Mouse (Mus musculus): ENCODE results near the gene Vill. TPM values are rescaled to one million over a fixed set of nuclear protein-coding genes. Genes with fewer than 3 reads are reported as not detected.

Gene Vill
- total RNA-seq, 2 experiments from 2014 or later: 0.42 to 1.3 TPM

DNA sequence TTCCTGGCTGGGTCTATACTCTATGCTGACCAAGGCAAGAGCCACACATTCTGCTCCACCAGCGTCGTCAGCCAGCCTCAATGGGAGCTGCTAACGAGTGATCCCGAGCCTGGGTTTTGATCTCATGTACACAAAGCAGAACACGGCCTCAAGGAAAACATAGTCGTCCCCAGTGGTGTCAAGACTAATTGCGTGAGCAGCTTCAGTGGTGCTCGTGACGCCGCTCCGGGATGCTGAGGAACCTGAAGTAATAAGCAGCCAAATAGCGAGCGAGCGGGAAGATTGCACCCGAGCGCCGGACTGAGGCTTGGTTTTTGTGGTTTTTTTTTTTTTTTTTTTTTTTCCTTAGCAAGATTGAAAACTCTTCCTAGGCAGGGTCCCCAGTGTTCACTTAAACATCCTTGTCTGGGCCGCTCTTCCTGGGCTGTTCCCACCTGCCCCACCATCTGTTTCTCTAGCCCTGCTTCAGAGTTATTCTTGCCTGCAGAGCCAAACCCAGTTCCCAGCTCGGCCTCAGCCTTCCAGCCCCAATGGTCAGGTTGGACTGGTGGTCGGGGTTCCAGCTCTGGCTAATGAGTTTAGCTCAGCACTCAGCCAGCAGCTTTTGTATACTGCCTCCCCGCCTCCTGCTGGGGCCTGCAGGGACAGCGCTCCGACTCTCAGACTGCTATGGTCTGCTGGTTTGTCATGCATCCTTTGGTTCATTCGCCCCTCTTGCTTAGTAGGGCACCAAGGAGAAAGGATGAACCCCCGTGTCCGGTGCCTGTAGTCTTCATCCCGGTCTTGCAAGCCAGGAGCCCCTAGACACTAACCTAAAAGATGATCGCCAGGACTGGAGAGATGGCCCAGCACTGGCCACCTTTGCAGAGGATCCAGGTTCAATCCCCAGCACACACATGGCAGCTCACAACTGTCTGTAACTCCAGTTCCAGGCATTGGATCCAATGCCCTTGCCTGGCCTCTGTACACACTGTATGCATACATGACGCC lies 17.6 kb upstream of the Vill start:
- no peak for DNase-seq

DNA sequence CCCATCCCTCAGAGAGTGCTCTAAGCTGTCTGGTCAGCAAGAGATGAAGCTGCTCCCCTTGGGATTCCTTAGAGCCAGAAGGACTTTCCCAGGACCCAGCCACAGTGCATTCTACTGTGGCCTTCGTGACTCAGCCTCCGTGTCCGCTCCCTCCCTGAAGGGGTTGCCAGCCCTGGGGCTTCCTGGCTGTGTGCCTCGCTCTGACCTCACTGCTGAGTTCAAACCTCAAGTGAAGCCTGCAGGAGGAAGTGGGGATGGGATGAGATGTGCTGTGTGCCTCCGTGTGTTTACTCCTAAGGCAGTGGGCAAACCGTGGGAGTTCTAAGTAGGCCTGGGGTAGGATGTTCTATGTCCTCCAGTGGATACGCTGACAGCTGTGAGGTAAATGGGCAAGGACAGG lies 16.7 kb upstream of the Vill start:
- DNase-seq: peak; percentile 88 to 93

DNA sequence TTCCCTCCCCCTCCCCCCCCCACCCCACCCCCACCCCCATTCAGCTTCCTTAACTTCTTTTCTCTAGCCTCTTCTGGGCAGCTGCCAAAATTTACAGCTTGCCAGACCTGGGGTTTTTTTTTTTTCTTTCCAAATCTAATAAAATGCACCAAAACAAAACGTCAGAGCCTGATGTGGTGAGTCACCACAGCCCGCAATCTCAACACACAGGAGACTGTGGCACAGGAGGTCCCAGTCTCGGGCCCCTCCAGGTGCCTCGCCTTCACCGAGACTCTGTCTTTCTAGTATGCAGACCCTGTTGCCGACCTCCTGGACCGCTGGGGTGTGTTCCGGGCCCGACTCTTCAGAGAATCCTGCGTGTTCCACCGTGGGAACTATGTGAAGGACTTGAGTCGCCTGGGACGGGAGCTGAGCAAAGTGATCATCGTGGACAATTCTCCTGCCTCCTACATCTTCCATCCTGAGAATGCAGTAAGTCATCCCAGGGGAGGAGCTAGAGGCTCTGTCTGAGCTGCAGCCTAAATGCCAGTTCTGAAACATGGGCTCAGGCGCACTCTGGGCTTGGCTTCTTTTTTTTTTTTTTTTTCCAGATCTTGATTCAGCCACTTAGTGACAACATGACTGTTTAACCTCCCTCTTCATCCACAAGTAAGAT lies 15.4 kb upstream of the Vill start:
- peak; percentile 44 to 52 for DNase-seq

DNA sequence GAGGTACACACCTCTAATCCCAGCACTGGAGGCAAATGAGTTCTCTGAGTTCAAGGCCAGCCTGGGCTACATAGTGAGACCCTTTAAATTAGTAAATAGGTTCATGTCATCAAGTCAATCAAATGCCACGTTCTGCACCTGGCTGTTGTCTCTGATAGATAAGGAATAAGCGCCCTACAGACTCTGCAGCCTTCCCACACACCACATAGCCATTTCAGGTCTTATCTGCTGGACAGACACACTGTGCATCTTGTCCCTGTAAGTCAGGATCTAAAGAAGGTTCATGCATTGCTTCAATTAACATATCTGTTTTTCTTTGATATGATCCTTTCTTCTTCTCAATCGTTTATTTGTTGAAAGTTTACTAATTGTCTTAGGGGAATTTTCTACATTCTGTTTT lies 14.0 kb upstream of the Vill start:
- DNase-seq: no peak

DNA sequence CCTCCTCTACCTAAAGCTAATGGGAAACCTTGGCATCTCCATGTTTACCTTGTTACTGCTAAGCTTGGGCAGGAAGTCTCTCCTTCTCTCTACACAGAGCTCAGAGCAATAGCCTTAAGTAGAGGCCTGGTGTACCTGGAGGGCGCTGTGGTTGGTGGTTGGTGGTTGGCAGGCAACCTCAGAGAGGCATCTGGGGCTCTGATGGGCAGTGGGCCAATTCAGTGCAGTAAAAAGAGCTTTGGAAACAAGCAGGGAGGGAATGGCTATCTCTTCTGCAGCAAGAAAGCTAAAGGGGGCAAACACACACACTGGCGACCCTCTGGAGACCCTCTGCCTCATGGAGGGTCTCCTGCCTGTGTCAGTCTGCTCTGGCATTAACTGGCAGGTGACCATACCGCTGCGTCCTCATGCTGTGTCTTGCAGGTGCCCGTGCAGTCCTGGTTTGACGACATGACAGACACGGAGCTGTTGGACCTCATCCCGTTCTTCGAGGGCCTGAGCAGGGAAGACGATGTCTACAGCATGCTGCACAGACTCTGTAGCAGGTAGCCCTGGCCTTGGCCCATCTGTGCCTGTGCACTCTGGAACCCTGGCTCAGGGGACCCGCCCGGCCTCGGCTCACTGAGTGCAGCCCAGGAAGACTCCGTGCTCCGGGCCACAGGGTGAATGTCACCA lies 12.3 kb upstream of the Vill start:
- DNase-seq: no peak

DNA sequence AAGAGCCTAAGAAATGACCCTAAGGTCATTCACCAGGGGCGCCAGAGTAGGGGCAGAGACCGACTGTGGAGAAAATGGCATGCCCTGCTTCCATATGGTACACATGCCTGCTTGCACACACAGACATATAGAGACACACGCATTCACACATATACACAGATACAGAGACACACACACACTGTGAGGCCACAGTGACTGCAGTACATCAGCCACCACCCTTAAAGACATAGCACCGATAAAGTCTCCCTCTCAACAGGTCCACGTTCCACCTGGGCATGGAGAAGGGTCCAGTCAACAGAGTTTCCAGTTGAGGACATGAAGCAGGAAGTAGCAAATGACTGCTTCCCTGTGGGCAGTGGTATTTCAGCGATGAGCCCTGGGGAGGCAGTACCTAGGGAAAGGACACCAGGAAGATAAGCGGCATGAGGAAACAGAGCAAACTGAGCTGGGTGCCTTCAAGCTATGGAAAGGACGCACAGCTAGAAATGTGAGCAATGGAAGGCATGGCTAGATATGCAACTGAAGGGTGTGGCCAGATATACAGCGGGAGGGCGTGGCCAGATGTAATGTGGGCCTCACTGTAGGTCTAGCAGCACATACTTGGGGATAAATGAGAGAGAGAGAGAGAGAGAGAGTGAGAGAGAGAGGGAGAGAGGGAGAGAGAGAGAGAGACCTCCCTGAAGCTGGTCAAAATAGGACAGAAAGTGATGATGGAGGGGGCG lies 4.2 kb upstream of the Vill start:
- DNase-seq: no peak

DNA sequence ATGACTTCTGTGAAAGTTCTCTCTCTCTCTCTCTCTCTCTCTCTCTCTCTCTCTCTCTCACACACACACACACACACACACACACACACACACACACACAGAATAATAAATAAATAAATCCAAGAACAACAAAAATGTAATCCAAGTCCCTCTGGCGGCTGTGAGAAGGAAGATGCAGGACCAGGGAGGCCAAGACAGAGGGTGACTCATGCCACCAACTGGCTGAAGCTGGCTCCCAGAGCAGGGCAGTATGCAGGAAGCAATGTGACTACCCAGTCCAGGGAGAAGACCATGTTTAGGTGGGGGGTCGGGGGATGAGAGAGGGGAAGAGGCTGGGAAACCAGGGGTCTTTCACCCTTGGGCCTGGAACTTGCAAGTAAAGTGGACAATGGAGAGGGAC lies 1.4 kb upstream of the Vill start:
- DNase-seq: no peak

DNA sequence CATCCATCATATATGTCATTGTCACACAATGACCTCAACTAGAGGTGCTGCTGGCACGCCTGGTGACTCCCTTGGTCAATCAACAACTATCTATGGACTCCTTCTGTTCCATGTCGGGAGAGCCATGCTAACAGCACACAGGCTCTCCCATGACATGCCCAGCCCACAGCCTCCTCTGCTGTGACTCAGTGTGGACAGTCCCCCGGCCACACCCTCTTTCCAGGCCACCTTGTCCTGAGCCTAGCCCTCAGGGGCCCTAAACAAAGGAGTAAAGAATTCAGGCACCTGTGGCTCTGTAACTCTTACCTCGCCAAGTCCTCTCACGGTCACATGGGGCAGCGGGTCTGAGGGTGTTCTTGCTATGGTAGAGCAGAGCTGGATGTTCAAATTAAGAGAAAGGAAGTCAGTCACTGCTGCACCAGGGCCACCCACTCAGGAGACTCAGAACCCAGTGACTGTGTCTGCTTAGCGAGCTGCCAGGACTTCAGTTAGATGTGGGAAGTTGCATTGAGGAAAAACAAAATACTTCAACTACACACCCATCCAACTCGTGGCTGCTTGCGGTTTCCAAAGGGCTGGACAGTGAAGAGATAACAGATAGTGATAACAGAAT lies 1.5 kb downstream of the Vill start:
- no peak for DNase-seq

DNA sequence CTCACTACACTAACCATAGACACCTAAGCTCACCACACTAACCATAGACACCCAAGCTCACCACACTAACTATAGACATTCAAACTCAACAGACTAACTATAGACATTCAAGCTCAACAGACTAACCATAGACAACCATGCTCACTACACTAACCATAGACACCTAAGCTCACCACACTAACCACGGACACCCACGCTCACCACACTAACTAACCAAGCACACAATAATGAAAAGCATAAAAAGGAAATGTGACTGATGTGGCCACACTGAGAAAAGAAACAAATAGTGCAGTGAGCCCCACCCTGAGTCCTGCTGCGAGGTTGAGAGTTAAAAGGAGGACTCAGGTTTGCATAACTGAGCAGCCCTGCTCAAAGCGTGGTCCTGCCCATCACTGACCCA lies 2.8 kb downstream of the Vill start:
- DNase-seq: no peak

DNA sequence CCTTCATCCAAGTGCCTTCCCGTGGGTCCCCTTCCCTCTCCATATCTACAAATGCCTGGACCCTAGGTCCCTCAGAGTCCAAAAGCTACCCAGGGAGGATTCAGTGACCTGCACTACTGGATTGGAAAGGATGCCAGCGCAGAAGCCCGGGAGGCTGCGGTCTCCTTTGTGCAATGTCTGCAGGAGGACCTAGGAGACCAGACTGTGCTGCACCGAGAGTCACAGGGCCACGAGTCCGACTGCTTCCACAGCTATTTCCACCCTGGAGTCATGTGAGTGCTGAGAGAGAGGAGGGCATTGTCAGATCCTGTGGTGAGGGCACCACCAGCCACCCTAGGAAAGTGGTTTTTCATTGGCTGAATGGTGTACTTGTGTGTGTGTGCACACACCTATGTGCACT lies 5.7 kb downstream of the Vill start:
- DNase-seq: no peak

DNA sequence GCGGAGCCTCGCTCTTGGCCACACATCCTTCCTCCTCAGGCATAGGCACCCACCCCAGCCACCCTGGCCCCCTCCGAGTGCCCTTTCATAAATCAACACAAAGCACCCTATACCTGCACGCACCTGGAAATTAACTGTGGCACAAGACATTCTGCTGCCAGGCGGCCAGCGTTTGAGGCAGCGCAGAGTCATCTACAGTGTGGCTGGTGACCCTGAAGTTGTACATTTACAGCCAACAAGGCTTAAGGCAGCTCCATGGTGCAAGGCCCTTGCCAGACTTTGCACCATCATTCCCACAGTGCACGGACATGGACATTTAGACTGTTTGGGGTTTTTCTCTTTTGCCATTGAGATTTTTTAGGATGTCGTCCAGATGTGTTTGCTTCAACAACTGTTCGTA lies 8.1 kb downstream of the Vill start:
- no peak for DNase-seq

DNA sequence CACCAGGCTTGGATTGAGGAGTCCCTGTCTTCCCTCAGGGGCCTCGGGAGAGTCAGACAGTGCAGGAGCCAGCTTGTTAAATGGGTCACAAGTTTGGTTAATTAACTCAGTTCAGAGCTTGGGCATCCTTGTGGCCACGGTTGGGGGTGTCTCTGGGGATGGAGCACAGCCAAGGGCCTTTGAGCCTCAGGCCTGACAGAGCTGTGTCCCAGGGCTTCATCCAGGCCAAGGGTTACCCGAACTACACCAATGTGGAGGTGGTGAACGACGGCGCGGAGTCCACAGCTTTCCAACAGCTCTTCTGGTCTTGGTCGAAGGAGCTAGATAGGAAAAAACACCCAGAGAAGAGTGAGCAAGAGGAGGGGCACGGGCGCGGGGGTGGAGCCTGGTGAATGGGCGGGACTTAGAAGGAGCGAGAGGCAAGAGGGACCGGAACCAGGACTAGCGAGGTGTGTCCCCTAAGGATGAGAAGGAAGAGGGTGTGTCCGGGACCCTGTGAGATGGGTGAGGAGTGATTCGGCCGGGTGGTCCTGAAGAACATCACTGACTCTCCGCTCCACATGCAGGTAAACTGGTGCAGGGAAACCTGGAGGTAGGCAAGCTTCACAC lies 10.6 kb downstream of the Vill start:
- no peak for DNase-seq

DNA sequence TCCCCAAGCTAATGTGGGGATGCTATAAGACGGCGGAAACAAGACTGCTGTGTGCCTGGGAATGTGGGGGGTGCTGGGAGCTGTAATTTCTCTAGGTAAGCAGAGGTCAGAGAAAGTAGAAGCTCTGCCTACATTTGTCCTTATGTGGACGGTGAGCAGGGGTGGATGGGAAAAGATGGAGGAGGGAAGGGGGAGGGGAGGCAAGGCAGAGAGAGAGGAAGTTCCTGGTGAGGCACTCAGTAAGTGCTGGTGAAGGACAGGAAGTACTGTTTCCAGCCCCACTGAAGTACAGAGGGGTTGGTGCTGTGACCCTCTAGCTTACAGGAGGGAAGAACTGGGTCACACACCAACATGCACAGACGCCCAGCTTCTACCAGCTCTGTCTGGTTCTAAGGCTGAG lies 11.7 kb downstream of the Vill start:
- no peak for DNase-seq

DNA sequence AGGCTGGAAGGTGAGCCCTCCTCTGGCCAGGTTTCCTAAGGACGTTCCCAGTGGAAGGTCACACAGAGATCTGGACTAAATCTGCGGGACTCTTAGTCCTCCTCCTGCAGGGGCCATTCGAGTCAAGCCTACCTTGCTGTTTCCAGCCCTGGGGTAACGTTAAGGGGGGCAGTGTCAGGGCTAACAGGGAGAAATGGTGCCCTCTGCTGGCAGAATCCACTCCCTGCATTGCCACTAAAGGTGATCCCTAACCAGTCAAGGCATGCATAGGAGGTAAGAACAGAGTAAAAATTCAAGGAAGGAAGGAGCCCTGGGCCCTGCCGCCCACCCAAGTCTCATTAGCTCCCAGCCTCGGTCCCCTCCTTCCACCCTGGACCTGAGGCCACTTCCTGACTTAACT lies 15.0 kb downstream of the Vill start:
- DNase-seq: peak; percentile 78 to 89

DNA sequence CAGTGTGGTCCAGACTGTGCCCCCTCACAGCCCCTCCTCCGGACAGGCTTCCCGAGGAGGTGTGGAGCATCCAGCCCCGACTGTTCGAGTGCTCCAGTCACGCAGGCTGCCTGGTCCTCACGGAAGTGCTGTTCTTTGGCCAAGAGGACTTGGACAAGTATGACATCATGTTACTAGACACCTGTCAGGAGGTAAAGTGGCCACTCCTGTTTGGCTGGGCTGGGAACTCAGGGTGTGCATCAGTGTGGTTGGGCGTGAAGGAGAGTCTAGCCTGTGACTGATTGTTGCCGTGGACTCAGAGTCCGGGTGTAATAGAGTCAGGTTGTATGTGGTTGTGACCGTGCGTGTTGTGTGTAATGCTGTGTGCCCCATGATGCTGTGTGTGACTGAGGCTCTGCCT lies 15.7 kb downstream of the Vill start:
- no peak for DNase-seq

DNA sequence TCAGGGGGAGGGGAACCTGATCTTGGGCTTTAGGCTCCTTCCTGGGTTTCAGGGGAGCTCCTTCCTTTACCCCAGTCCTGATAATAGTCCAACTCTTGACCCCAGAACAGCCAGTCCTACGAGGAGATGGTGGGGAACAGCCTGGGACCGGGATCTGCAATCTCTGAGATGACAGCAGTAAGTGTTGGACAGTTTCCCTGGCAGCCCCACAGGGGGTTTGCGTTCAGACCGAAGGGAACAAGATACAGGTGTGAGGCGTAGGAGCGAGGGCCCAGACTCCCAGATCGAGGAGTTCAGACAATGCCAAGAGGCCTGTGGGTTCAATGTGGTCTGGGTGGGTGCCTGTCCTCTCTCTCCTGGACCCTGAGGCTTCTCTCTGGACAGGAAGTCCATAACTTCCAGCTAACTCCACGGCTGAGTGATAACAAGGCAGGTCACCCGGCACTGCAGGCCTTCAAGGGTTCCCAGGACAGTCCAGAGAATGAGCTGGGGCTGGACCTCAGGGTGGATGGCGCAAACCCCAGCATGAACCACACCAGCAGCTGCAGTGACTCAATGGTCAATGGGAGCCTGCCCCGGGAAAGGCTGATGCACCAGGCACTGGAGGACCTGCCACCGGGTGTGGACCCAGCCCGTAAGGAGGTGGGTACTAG lies 17.7 kb downstream of the Vill start:
- DNase-seq: no peak

DNA sequence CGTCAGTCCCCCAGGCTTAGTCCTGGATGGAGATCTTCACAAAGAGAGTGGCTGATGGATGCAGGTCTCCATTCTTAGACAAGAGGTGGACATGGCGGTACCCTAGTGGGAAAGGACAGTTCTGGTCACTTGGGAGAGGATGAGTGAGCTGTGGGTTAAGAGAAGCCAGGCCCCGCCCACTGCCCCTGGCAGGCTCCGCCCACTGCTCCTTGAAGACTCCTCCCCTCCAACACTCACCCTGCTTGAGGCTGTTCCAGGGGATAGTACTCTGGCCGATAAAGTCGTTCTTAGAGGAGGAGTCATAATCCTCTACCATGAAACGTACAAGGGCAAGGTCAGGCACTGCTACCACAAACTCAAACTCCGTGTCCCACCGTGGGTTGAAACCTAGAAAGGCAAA lies 19.2 kb downstream of the Vill start:
- DNase-seq: no peak

DNA sequence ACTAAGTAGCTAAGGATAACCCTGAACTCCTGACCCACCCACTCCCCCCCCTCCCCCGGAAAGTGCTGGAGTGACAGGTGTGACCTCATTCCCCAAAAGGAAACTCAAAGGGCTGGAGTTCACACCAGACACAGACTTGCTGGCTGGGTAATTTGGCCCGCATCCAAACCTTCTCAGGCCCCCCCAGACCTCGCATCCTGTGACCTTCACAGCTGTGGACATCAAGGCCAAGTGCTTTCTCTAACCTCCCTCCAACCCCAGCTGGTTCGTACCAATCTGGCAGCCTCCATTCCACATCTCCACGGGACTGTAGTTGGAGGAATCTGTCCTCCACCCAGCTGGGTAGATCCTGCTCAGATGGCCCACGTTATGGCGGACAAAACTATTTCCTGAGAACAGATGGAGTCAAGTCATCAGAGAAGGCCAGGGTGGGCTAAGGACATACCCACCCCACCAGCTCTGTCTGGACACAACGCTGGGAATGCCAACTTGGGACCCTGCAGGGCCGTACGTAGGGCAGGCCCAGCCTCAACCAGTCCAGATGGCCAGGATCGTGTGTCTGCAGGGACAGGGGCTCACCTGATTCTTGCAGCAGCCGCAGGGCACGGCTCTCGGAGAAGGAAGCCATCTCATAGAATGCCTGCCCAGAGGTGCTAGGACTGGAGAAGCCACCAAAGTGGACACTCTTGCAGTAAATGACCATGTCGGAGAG lies 20.8 kb downstream of the Vill start:
- no peak for DNase-seq

DNA sequence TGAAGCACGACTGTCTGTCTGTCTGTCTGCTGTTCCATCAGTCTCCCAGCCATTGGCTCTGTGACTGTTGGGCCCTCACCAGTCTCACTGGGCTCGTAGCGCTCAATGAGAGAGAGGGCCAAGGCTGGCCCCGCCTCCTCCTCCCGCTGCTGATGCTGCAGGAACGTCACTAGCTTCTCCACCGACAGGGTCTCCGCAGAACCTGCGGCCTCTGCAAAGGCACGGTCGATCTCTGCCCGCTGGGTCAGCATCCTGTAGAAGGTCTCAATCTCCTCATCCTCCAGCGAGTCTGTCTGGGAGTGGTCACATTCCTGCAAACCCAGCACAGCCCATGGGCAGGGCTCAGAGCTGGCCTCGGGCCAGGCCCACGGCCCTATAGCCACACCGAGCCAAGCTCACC lies 23.1 kb downstream of the Vill start:
- DNase-seq: no peak

DNA sequence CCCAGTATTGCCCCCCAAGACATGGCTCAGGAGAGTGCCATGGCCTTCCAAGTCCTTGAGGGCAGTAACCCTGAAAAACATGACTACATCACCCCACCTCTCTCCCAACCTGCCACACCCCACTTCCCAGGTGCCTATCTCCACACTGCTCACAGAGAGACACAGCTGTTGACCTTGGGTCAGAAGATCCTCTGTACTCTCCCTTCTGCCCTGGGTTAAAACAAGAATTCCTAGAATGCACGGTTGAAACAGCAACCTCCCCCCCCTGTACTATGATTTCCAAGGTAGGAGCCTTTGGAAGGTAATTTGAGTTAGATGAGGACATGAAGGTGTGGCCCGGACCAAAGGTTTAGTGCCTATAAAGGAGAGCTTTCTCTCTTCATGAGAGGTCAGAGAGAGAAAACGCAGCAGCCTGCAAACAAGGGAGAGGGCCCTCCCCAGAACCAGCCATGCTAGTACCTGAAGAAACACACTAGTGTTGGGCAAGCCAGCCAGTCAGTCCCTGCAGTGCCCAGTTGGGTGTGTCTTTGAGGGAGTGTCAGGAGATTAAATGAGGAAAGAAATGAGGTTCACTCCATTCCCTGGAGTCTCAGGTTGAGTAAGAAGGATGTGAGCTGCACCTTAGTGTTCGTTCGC lies 27.6 kb downstream of the Vill start:
- no peak for DNase-seq
